Mouse (Mus musculus) forebrain, embryonic 16.5 days (tissue): ENCODE data around the gene Bex3. TPM values are rescaled to one million over a fixed set of nuclear protein-coding genes. Genes with fewer than 3 reads are reported as not detected.
A peak's percentile ranks its signal among the peaks of the same experiment; 100 is the strongest.
"Not testable (repeated sequence)": the region's sequence is repeated elsewhere in the genome, so short reads cannot be mapped to it uniquely, and the experiment has no call there.

Experiments used
- ATAC-seq: fragments of 200-750 bp; cut with Nextera tagmentation; 2 replicates; pipeline ENCODE4 v1.8.0; 2017; ENCODE audit warnings: mild to moderate bottlenecking, moderate library complexity
- H3K27ac ChIP-seq: fragments of 300-500 bp; sonication (generic); 2 replicates; pipeline ENCODE4 v1.5.1; 2014; ENCODE audit warnings: low read length, control low read depth
- H3K27me3 ChIP-seq: fragments of 300-500 bp; sonication (generic); replicated peaks from 2 replicates; pipeline ENCODE4 v1.6.1; 2014; ENCODE audit warnings: low read length; ENCODE audit not compliant: control insufficient read depth, insufficient read depth
- H3K36me3 ChIP-seq: fragments of 300-500 bp; sonication (generic); 2 replicates; pipeline ENCODE4 v1.6.1; 2014; ENCODE audit not compliant: control insufficient read depth, insufficient read depth
- H3K4me1 ChIP-seq: fragments of 300-500 bp; sonication (generic); replicated peaks from 2 replicates; pipeline ENCODE4 v1.6.1; 2014; ENCODE audit warnings: low read length; ENCODE audit not compliant: control insufficient read depth, insufficient read depth
- H3K4me2 ChIP-seq: fragments of 300-500 bp; sonication (generic); 2 replicates; pipeline ENCODE4 v1.6.1; 2014; ENCODE audit warnings: mild to moderate bottlenecking, low read length, control low read depth
- H3K4me3 ChIP-seq: fragments of 300-500 bp; sonication (generic); replicated peaks from 2 replicates; pipeline ENCODE4 v1.5.1; 2014; ENCODE audit warnings: mild to moderate bottlenecking, low read length, control low read depth
- H3K9ac ChIP-seq: fragments of 300-500 bp; sonication (generic); replicated peaks from 2 replicates; pipeline ENCODE4 v1.6.1; 2014; ENCODE audit warnings: low read depth, low read length, control low read depth
- H3K9me3 ChIP-seq: fragments of 300-500 bp; sonication (generic); 2 replicates; pipeline ENCODE4 v1.6.1; 2016; ENCODE audit warnings: low read length; ENCODE audit not compliant: control insufficient read depth
- WGBS: fragments of 180-500 bp; shearing (Covaris S2); extraction: QIAGEN DNeasy Blood & Tissue Kit; methylation state at CpG from one replicate; pipeline ENCODE4 v1.1.7; 2014; 5-methylcytosine and 5-hydroxymethylcytosine counted together
- polyA plus RNA-seq: library from polyadenylated mRNA; unstranded; fragments of >200 nt; fragmentation: Nextera tagmentation; extraction: Ambion mirVana; gene quantifications from 2 replicates; pipeline ENCODE4 v1.2.1, GENCODE M21; 2015

Gene Bex3
- polyA plus RNA-seq, 1 experiment from 2014 or later = 568 TPM

DNA sequence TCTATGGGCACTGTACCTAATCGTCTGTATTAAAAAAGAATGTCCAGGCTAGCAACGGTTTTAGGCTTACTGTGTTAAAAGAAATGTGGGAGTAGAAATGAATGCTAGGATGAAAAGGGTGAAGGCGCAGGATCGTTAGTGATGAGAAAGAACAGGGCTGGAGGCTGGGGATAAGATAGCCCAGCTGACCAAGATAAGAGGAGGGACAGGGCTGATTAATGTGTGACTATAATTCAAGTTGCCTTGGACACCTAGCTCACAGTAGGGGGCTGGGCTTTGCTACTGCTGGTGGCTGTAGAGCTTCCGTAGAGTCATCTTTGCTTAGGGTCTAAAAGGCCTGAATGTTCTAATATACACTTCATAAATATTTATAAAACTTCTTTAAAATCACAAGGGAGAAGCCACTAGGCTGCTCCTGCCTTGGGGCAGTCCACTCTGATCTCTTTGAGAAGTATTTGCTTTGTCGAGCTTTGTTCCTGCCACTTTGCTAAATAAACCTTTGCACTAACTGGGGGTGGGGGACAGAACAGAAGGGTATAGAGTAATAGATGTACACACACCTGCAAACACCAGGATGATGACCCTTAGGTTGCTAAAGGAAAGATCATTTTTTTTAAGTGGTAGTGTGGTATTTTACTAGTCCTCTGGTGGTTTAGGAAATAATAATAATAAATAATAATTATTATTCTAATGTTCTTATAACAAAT lies 17.9 kb upstream of the Bex3 start:
- H3K36me3 ChIP-seq = no peaks in the 10 kb centered on the region
- no peak overlapping the region for H3K4me3 ChIP-seq
- H3K9me3 ChIP-seq = no peaks in the 10 kb centered on the region
- no peak overlapping the region for H3K4me2 ChIP-seq
- no peak overlapping the region for H3K9ac ChIP-seq
- 53% methylated on average over 6 of the region's 6 CpGs for WGBS
- no peak overlapping the region for H3K27ac ChIP-seq
- no peaks in the 10 kb centered on the region for H3K27me3 ChIP-seq
- no peaks in the 10 kb centered on the region for H3K4me1 ChIP-seq
- no peak for ATAC-seq

DNA sequence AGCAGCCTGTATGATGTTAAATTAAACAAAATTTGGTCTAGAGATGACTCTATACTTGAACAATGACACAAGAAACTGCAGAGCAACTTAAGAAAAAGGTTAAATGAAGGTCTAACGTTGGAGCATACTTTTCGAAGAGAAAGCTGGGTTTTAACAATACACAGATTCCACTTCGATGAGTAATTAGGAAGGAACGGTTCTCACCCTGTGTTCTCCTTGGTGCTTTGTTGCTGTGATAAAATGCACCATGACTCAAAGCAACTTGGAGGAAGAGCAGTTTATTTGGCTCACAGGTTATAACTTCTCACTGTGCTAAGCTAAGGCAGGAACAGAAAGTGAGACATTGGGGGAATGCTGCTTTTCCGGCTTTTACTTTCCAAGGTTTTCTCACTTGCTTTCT lies 2.3 kb upstream of the Bex3 start:
- Histone ChIP-seq H3K4me2 (no peak overlapping the region), H3K4me3 (no peak overlapping the region), H3K27ac (no peak overlapping the region), H3K9ac (no peak overlapping the region), H3K9me3 (no peaks in the 10 kb centered on the region), H3K27me3 (peaks cover 3% of the 10 kb centered on the region; the same call in 1 of the 2 replicates), H3K36me3 (no peaks in the 10 kb centered on the region), H3K4me1 (peaks cover 6% of the 10 kb centered on the region)
- ATAC-seq = no peak
- 72% methylated on average over 5 of the region's 5 CpGs for WGBS

DNA sequence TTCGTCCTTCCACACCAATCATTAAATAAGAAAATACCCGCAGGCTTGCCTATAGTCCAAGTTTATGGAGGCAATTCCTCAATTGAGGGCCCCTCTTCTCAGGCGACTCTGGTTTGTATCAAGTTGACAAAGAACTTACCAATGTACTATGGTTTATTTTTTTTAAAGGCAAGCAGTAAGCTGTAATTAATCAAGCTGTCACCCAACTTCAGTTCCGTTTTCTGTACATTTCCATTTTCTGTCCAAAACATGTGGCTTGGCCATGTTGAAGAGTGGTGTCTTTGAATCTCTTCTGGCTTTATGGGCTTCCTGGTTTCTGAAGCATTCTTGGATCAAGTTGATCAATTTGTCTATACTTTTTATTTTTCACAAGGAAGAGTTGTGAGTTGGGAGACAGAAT lies 1.9 kb upstream of the Bex3 start:
- Histone ChIP-seq H3K9ac (no peak overlapping the region), H3K36me3 (no peaks in the 10 kb centered on the region), H3K9me3 (no peaks in the 10 kb centered on the region), H3K4me3 (no peak overlapping the region), H3K4me1 (peaks cover 6% of the 10 kb centered on the region), H3K27me3 (0 out of 2 replicates have a peak, but pooled peaks cover 3% of the 10 kb centered on the region), H3K27ac (no peak overlapping the region), H3K4me2 (no peak overlapping the region)
- 86% methylated on average over 4 of the region's 4 CpGs for WGBS
- no peak for ATAC-seq

DNA sequence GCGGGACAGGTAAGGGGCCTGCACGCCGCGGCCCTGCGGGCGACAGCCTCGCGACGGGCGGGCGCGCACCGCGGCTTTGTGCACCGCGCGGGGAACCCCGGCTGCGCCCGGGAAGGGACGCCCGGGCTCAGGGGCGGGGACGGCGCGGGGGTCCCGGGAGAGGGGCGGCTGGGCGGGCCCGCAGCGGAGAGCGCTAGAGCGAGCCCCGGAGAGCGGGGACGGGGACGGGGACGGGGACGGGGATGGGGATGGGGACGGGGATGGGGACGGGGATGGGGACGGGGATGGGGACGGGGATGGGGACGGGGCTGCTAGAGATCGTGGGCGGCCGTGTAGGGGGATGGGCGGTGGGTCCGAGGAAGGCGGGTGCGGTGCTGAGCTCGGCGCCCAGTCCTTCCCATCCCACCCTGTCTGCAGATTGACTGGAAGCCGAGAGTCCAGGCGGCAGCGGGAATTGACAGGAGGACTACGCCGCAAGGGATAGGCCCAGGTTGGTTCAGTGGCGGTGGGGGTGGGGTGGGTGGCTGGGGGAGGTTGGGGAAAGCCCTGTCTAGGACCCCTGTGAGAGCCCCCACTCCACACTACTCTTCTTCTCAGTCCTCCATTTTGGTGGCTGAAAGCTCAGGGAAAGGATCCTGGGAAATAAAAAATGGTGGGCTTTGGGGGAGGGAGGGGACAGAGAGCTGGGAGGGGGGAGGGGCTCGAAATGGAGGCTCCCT lies 499 bp downstream of the Bex3 start:
- ATAC-seq = peak; percentile 56
- Histone ChIP-seq H3K4me2 (peak overlapping the region; percentile 45), H3K9ac (peak overlapping the region; percentile 56), H3K4me3 (peak overlapping the region; percentile 45), H3K27ac (peak overlapping the region; percentile 37)
- not testable (repeated sequence) for H3K36me3 ChIP-seq, H3K4me1 ChIP-seq, H3K9me3 ChIP-seq, H3K27me3 ChIP-seq
- 23% methylated on average over 3 of the region's 60 CpGs for WGBS

GRCm38 (mm10) chrX:136274542-136274941 lies 4.5 kb downstream of the Bex3 start:
- ATAC-seq = no peak
- H3K9ac ChIP-seq = no peak overlapping the region
- 21% methylated on average over 3 of the region's 3 CpGs for WGBS
- H3K4me3 ChIP-seq = no peak overlapping the region
- H3K27me3 ChIP-seq = 0 out of 2 replicates have a peak, but pooled peaks cover 3% of the 10 kb centered on the region
- no peaks in the 10 kb centered on the region for H3K9me3 ChIP-seq
- H3K4me2 ChIP-seq = no peak overlapping the region
- H3K36me3 ChIP-seq = no peaks in the 10 kb centered on the region
- peaks cover 6% of the 10 kb centered on the region for H3K4me1 ChIP-seq
- H3K27ac ChIP-seq = no peak overlapping the region

DNA sequence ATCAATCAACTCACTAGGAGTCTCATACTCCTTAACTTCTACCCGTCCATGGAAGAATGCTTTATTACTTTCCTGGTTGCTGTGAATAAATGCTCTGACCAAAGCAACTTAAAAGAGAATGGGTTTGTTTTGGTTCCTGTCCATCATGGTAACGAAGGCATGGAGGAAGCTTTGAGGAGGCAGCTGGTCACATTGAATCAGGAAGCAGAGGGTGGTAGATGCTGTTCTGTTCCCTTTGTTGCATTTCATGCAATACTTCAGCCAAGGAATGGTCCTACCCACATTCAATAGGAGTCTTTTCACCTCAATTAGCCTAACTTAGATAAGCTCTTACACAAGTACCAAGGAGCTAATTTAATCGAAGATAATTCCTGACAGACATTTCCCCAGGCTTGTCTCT lies 5.3 kb downstream of the Bex3 start:
- H3K9me3 ChIP-seq = no peaks in the 10 kb centered on the region

GRCm38 (mm10) chrX:136277577-136277976 lies 7.5 kb downstream of the Bex3 start:
- Histone ChIP-seq H3K9me3 (no peaks in the 10 kb centered on the region), H3K4me3 (no peak overlapping the region)
- WGBS = 79% methylated on average over 7 of the region's 7 CpGs

More for the DNA sequence above, 5.3 kb downstream of the Bex3 start:
- no peak overlapping the region for H3K9ac ChIP-seq
- peaks cover 6% of the 10 kb centered on the region for H3K4me1 ChIP-seq
- no peak overlapping the region for H3K27ac ChIP-seq
- H3K4me2 ChIP-seq = no peak overlapping the region
- H3K27me3 ChIP-seq = 0 out of 2 replicates have a peak, but pooled peaks cover 3% of the 10 kb centered on the region
- WGBS = 9% methylated on average over 3 of the region's 3 CpGs
- H3K4me3 ChIP-seq = no peak overlapping the region
- H3K36me3 ChIP-seq = no peaks in the 10 kb centered on the region
- ATAC-seq = peak; percentile 34; the same call in 1 of the 2 replicates

GRCm38 (mm10) chrX:136278401-136278800 lies 8.3 kb downstream of the Bex3 start:
- Histone ChIP-seq H3K4me2 (no peak overlapping the region), H3K36me3 (no peaks in the 10 kb centered on the region), H3K4me1 (no peaks in the 10 kb centered on the region), H3K4me3 (no peak overlapping the region), H3K27me3 (0 out of 2 replicates have a peak, but pooled peaks cover 3% of the 10 kb centered on the region), H3K9ac (no peak overlapping the region), H3K9me3 (no peaks in the 10 kb centered on the region), H3K27ac (no peak overlapping the region)
- peak; percentile 57; the same call in 1 of the 2 replicates for ATAC-seq

More at GRCm38 (mm10) chrX:136277577-136277976, 7.5 kb downstream of the Bex3 start:
- no peak for ATAC-seq
- Histone ChIP-seq H3K36me3 (no peaks in the 10 kb centered on the region), H3K9ac (no peak overlapping the region), H3K4me2 (no peak overlapping the region), H3K27me3 (0 out of 2 replicates have a peak, but pooled peaks cover 3% of the 10 kb centered on the region), H3K4me1 (no peaks in the 10 kb centered on the region), H3K27ac (no peak overlapping the region)

DNA sequence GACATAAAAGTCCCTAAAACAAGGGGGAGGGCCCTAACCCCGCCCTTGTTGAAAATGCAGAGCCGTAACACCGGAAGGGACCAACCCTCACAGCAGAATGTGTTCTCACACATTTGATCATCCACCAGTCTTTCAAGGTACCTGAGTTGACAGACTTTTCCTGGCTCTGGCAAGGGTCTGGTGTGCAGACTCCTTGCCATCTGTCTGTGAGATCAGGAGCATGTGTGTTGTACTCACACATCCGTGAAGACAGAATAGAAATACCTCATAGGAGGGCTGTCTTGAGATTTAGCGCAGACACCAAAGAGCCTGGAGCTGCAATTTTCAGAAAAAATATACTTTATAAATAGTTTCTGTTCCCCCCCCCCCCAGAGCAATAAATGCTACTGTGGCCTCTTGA lies 9.4 kb downstream of the Bex3 start:
- no peaks in the 10 kb centered on the region for H3K9me3 ChIP-seq
- no peak overlapping the region for H3K4me2 ChIP-seq
- no peaks in the 10 kb centered on the region for H3K36me3 ChIP-seq
- H3K27ac ChIP-seq = no peak overlapping the region
- no peak overlapping the region for H3K9ac ChIP-seq
- H3K4me1 ChIP-seq = no peaks in the 10 kb centered on the region
- no peak overlapping the region for H3K4me3 ChIP-seq
- peak; percentile 69 for ATAC-seq
- 64% methylated on average over 5 of the region's 5 CpGs for WGBS
- 0 out of 2 replicates have a peak, but pooled peaks cover 3% of the 10 kb centered on the region for H3K27me3 ChIP-seq
